Mouse (Mus musculus): Measurements from ENCODE around the gene Hmg20b. TPM values are rescaled to one million over a fixed set of nuclear protein-coding genes. Genes with fewer than 3 reads are reported as not detected.

Gene Hmg20b
- total RNA-seq, 4 experiments from 2014 or later, result 32.5 to 37.1 (median 32.9) TPM

DNA sequence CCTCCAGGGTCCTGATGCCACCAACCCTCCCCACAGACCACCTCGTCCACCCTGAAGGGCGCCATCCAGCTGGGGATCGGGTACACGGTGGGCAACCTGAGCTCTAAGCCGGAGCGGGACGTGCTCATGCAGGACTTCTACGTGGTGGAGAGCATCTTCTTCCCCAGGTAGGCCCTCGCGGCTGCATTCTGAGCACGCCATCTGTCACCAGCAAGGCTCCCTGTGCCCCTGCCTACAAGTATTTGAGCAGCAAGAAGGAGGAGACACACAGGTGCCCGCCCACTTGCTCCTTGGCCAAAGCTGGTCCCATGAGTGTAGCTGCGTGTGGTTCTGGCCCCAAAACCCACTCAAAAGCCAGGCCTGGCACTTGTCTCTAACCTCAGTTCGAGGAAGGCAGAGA, 44.6 kb downstream of the Hmg20b start:
- no peak for DNase-seq (ENCODE audit: low spot score in 2 of 2)

GRCm38 (mm10) chr10:81304597-81305238, 45.6 kb downstream of the Hmg20b start:
- no peak for DNase-seq (ENCODE audit: low spot score in 2 of 2)

DNA sequence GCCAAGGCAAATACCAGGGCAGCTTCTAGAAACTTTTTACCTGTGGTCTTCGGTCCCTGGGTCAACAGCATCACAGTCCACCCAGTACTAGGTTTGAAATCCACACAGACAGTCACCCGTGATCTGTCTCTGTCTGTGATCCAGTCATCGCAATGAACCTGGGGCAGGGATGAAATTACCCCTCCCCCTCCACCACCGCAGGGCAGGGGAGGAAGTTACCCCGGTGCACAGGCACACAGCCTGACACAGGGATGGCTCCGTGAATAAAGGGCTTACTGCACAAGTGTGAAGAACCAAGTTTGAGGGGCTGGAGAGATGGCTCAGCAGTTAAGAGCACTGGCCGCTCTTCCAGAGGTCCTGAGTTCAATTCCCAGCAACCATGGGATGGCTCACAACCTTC, 46.5 kb downstream of the Hmg20b start:
- no peak for DNase-seq (ENCODE audit: low spot score in 2 of 2)

DNA sequence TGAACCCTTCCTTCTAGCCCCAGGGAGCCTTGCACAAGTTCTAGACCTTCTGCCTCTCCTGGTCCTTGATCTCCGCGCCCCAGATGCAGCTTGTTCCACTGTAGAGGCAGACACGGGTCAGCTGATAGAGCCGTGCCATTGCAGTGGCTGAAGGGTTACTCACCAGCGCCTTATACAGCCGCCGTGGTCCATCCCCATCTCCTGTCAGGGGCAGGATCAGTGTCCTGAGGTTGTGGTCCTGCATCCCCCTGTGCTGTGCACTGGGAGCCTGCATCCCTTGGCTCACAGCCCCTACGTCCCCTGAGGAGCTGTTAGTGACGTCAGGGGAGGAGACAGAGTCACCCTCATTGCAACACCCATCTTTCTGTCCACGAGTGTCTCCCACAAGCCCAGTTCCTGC, 47.0 kb downstream of the Hmg20b start:
- DNase-seq (ENCODE audit: low spot score in 2 of 2), result no peak

DNA sequence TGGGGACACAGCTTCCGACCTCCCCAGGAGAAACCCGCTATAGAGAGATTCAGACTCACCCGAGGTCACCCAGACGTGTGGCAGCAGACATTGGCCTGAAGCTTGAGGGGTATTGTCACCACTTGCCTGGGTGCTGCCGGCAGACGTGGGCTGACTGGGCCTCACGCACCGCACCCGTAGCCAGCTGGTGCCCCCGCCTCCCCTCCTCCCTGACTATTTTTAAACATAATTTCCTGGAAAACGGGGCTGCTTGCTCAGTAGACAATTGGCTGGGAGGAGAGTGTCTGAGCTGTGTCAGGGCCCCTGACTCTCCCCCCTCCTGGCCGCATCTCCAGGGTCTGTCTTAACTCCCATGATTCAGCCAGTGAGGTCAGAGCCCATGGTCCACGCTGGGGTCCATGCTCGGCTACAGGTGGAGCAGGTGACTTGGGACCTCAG, 47.5 kb downstream of the Hmg20b start:
- peak in 1 of 2 experiments; percentile 60 for DNase-seq (ENCODE audit: low spot score in 2 of 2)

- DNase-seq (ENCODE audit: low spot score in 2 of 2), result no peak
These were observed 48.0 kb downstream of the Hmg20b start for GRCm38 (mm10) chr10:81302288-81302687.

DNA sequence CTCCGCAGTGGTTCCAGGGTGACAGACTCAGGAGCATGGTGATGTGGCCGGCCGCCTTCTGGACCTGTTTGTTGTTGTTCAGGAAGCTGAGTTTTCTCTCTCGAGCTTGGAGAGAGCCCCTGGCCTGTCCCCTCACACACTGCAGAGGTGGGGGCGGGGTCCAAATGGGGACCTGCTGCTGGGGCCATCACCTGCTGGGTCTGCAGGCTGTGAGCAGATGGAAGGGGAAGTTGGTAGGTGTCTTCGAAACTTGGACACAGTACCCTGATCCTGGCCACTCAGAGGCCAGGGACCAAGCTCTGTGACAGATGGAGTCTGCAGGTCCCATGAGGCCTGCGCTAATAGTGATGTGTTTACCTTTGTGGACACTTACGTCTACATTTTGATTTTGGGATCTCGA, 49.0 kb downstream of the Hmg20b start:
- DNase-seq (ENCODE audit: low spot score in 2 of 2), result no peak

- DNase-seq (ENCODE audit: low spot score in 2 of 2), result no peak
These were observed 49.9 kb downstream of the Hmg20b start for GRCm38 (mm10) chr10:81300352-81300907.

DNA sequence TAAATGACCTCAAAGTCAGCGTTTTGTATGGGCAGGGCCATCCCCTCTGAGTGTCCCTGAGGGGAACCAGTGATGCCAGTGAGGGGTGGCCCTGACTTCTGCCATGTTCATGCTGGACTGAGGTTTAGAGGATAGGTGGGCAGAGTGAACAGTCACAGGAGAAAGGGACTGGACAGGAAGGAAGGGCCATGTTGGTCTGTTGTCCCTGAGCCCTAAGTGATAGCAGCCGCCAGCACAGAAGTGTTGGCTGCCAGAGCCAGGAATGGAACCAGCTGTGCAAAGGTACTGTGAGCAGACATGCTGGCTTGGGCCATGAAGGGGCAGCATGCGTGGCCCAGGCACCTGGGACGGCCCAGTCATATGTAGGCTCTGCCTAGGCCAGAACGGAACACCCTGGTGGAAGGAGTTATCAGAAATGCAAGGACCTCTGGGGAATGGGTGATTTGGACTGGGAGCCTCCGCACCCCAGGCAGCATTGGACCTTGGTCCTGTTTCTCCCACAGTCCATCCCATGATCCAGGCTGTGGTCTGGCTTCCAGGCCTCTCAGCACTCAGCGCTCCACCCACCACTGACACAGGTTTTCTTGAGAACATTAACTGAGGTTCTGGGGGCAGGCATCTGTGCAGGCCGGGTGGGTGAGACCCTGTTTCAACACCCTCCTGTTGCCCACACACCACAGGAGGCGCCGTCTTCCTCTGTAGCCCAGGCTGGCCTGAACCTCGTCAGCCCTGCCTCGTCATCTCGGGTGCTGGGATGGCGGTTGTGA, 50.5 kb downstream of the Hmg20b start:
- DNase-seq (ENCODE audit: low spot score in 2 of 2), result no peak

- DNase-seq (ENCODE audit: low spot score in 2 of 2), result peak in 1 of 2 experiments; percentile 57
These were observed 51.7 kb downstream of the Hmg20b start for GRCm38 (mm10) chr10:81298369-81299100.

GRCm38 (mm10) chr10:81297845-81298244, 52.4 kb downstream of the Hmg20b start:
- no peak for DNase-seq (ENCODE audit: low spot score in 2 of 2)

GRCm38 (mm10) chr10:81297246-81297645, 53.0 kb downstream of the Hmg20b start:
- DNase-seq (ENCODE audit: low spot score in 2 of 2), result no peak

Small RNA genes within 50 kb of the gene (microRNA-seq; reads per million reads assigned to microRNA genes)
- 3.3 to 3.5 reads per million in 2 experiments for gene Mir6913

Other genes starting within 250 kb of the Hmg20b start
- gene Map2k2, start 244.6 kb downstream of the Hmg20b start, total RNA-seq (2022), result 100 to 1,000 TPM; 131 to 151 (median 135) TPM
- gene Zbtb7a, start 215.3 kb downstream of the Hmg20b start, total RNA-seq (2022), result 100 to 1,000 TPM in 3 of 4 experiments, 10 to 100 TPM in 1; 94.8 to 118 (median 103) TPM
- 10 to 100 TPM; 27.0 to 35.1 (median 31.7) TPM for gene Pias4, start 182.6 kb downstream of the Hmg20b start, total RNA-seq (2022)
- 100 to 1,000 TPM; 820 to 960 (median 855) TPM for gene Eef2, start 173.8 kb downstream of the Hmg20b start, total RNA-seq (2022)
- gene Dapk3, start 167.5 kb downstream of the Hmg20b start, total RNA-seq (2022), result 10 to 100 TPM; 57.1 to 69.8 (median 65.7) TPM
- not detected for gene 4930442H23Rik, start 166.6 kb downstream of the Hmg20b start, total RNA-seq (2022)
- gene Nmrk2, start 148.4 kb downstream of the Hmg20b start, total RNA-seq (2022), result under 1 TPM in 1 of 4 experiments, not detected in 3; 0.57 TPM
- gene Atcay, start 119.6 kb downstream of the Hmg20b start, total RNA-seq (2022), result 100 to 1,000 TPM; 135 to 167 (median 145) TPM
- gene Zfr2, start 117.3 kb downstream of the Hmg20b start, total RNA-seq (2022), result 10 to 100 TPM; 59.3 to 81.0 (median 65.3) TPM
- 100 to 1,000 TPM; 208 to 230 (median 216) TPM for gene Matk, start 97.5 kb downstream of the Hmg20b start, total RNA-seq (2022)
- gene Mrpl54, start 83.5 kb downstream of the Hmg20b start, total RNA-seq (2022), result 10 to 100 TPM; 32.5 to 49.5 (median 40.8) TPM
- 10 to 100 TPM; 32.0 to 45.0 (median 39.1) TPM for gene Apba3, start 83.5 kb downstream of the Hmg20b start, total RNA-seq (2022)
- 1 to 10 TPM in 2 of 4 experiments, under 1 TPM in 2; 0.73 to 1.2 (median 0.90) TPM for gene Tjp3, start 58.9 kb downstream of the Hmg20b start, total RNA-seq (2022)
- 100 to 1,000 TPM; 267 to 303 (median 296) TPM for gene Pip5k1c, start 57.5 kb downstream of the Hmg20b start, total RNA-seq (2022)
- gene Cactin, start 29.4 kb downstream of the Hmg20b start, total RNA-seq (2022), result 10 to 100 TPM; 28.2 to 31.3 (median 30.2) TPM
- gene Tbxa2r, start 21.7 kb downstream of the Hmg20b start, total RNA-seq (2022), result 1 to 10 TPM; 1.1 to 1.4 (median 1.4) TPM
- 1 to 10 TPM; 1.3 to 2.2 (median 1.7) TPM for gene Gipc3, start 7.2 kb downstream of the Hmg20b start, total RNA-seq (2022)
- gene Mfsd12, start 7.0 kb upstream of the Hmg20b start, total RNA-seq (2022), result 10 to 100 TPM; 40.7 to 46.7 (median 43.6) TPM
- gene 4930404N11Rik, start 15.3 kb upstream of the Hmg20b start, total RNA-seq (2022), result 1 to 10 TPM; 1.0 to 3.2 (median 1.4) TPM
- 10 to 100 TPM; 64.6 to 72.1 (median 67.2) TPM for gene Fzr1, start 28.0 kb upstream of the Hmg20b start, total RNA-seq (2022)
- gene Dohh, start 33.9 kb upstream of the Hmg20b start, total RNA-seq (2022), result 10 to 100 TPM; 64.3 to 78.5 (median 72.6) TPM
- gene Gm48551, start 34.0 kb upstream of the Hmg20b start, total RNA-seq (2022), result 1 to 10 TPM; 2.7 to 5.5 (median 4.5) TPM
- 1 to 10 TPM; 2.9 to 9.7 (median 4.2) TPM for gene Gm48552, start 38.5 kb upstream of the Hmg20b start, total RNA-seq (2022)
- gene Smim24, start 42.6 kb upstream of the Hmg20b start, total RNA-seq (2022), result 1 to 10 TPM; 1.3 to 1.7 (median 1.4) TPM
- gene Nfic, start 105.2 kb upstream of the Hmg20b start, total RNA-seq (2022), result 10 to 100 TPM; 52.8 to 61.6 (median 58.7) TPM
- gene Celf5, start 132.2 kb upstream of the Hmg20b start, total RNA-seq (2022), result 100 to 1,000 TPM; 230 to 284 (median 256) TPM
- 10 to 100 TPM; 74.1 to 88.0 (median 82.8) TPM for gene Ncln, start 145.9 kb upstream of the Hmg20b start, total RNA-seq (2022)
- under 1 TPM; 0.51 to 0.80 (median 0.58) TPM for gene S1pr4, start 149.7 kb upstream of the Hmg20b start, total RNA-seq (2022)
- 1 to 10 TPM; 2.5 to 9.7 (median 5.7) TPM for gene Gna15, start 173.7 kb upstream of the Hmg20b start, total RNA-seq (2022)
- gene Gna11, start 194.7 kb upstream of the Hmg20b start, total RNA-seq (2022), result 100 to 1,000 TPM; 106 to 120 (median 114) TPM
- gene Aes, start 209.0 kb upstream of the Hmg20b start, total RNA-seq (2022), result 100 to 1,000 TPM; 659 to 695 (median 670) TPM
- 10 to 100 TPM; 34.5 to 59.9 (median 38.5) TPM for gene Tle2, start 224.1 kb upstream of the Hmg20b start, total RNA-seq (2022)